Mouse (Mus musculus): ENCODE results near the gene 9430038I01Rik.

Gene 9430038I01Rik

DNA sequence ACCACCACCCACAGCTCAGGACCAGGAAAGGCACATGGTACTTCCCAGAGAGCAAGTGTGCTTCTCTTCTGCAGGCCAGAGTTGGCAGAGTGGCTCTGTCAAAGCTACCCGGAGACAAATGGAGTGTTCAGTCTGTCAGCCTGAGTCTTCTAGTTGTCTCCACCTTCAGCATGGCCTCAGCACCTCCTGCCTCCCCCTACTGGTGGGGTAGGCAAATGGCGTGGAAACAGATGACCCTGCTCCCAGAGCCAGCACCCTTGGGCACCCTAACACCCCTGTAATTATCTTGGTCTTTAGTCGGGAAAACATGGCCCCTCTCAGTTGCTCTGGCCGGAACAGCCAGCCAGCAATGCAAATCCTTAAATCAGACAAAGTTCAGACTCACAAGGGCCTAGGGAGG is 43.8 kb downstream of the 9430038I01Rik start:
- no peak for DNase-seq (ENCODE audit: low spot score)

DNA sequence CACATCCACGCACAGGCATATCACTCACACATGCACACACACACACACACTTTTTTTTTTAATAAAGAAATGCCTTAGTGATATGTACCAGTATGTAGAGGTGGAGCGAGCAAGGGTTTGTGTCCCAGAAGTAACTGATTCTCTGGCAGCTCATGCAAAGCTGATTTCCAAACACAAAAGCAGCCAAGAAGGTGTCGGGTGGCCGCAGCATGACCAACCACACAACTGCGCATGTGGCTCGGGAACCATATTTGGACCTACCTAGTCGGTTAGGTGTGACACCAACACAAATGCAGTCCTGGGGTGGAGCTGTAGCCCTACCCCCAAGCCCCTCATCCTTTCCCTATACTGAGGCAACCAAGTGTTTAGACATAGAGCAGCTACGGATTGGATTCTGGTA is 45.5 kb downstream of the 9430038I01Rik start:
- DNase-seq (ENCODE audit: low spot score): no peak

DNA sequence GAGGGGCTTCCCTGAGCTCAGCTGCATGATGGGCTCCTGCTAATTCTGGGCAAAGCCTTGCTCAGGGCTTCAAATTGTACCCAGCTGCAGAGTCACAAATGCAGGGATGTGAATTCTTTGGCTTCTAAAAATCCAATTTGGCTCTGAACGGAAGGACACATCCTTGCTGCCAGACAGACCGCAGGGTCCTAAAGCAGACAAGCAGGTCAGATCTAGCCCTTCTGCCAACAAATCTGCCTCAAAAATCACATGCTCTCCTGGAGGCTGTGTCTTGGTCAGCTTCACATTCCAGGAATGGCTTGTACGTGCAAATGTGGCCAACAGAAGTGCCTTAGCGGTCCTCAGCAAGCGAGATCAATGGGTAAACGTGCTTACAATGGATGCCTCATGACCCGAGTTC is 46.0 kb downstream of the 9430038I01Rik start:
- no peak for DNase-seq (ENCODE audit: low spot score)

DNA sequence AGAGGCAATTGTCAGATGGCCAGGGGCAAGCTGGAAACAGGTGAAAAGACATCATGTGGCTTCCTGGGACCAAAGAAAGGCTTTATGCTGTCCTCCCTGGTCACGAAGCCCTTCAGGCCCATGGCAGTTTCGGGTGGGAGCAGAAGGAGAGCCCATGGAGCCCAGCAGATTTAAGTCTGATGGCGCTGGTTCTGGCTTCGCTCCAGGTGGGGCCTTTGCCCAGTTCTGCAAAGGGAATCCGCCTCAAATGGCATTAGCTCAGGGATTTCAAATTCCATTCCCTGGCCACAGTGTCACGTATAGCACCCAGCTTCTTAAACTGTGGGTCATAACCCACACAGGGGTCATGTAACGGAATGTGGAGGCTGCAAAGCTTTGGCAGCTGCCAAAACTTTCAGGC is 63.7 kb downstream of the 9430038I01Rik start:
- DNase-seq (ENCODE audit: low spot score): no peak

DNA sequence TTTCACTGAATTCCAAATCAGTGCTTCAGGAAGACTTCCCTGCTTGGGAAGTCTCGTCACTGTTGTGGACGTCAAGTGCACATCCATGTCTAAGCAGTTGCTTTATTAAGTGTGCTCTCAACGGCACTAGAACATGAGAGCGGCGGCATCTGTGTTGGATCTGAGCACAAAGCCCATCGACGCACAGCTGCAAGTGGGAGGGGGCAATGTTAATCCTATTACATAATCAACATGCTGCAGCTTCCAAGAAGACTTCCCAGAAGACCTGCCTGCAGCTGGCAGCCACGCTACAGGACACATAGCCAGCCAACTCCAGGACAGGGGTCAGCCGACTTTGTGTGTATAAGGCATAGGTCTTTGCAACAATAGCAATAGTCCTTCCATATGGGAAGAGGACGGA is 64.5 kb downstream of the 9430038I01Rik start:
- no peak for DNase-seq (ENCODE audit: low spot score)

DNA sequence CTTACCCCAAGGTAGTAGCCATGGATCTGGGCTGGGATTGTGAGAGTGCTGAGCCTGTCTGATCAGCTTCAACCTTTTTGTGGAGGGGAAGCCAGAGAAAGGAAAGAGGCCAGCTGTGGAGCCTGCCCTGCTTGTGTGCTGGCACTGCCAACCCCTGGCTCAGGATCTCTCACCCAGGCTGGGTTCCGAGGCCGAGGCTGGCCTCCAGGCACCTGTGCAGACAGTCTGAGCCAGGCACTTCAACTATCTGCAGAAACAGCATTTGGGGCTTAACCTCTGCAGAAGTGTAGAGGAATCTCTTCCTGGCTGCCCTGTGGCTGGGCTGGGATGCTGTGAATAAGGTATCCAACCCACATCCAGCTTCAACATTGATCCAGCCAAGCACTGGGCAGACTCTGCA is 76.6 kb downstream of the 9430038I01Rik start:
- no peak for DNase-seq (ENCODE audit: low spot score)

All from testis, postnatal 10 days (tissue).